22 mouse cellular contexts compared by ENCODE assay signal in genomic region chr9:32162792-32163191, GRCm38 (mm10). TPM values are rescaled to one million over a fixed set of nuclear protein-coding genes. Genes with fewer than 3 reads are reported as not detected.
DNase-seq lines count a peak whose midpoint lies in the region; ATAC-seq and TF ChIP-seq lines count a peak whose summit lies in the region.
"Had no signal": no experiment of that assay in that cellular context is flagged by ENCODE, and none has a peak within 500 bp of the region (broad histone marks: within the 10 kb centered on the region; RNA-seq: fewer than 3 reads in every experiment).

No protein-coding gene starts in this region.

- H3K9me3 ChIP-seq in MEL (replicated peaks; ENCODE audit: insufficient read depth, low read length) = no peaks in the 10 kb centered on the region
- no peaks in the 10 kb centered on the region for H3K9me3 ChIP-seq in liver, embryonic 12.5 days (replicated peaks)
- H3K9me3 ChIP-seq in liver, embryonic 16.5 days (replicated peaks; ENCODE audit: control insufficient read depth, low read length) = no peaks in the 10 kb centered on the region
- H3K9me3 ChIP-seq: embryonic facial prominence, embryonic 10.5 days; forebrain, embryonic 13.5 days; heart, embryonic 12.5 days; hindbrain, embryonic 12.5 days had no signal

- peak; percentile 89 for ATAC-seq in liver, embryonic 12.5 days
- peak; percentile 82 for ATAC-seq in liver, embryonic 16.5 days (ENCODE audit: low read depth)
- ATAC-seq: forebrain, embryonic 13.5 days; hindbrain, postnatal 0 days had no signal

- peak; percentile 80 for DNase-seq in MEL (ENCODE audit: low read depth, low spot score)
- DNase-seq in c-Kit-positive CD71-positive TER-119-positive erythroid progenitor cells, embryonic 14.5 days (ENCODE audit: low spot score) = peak; percentile 27
- DNase-seq in frontal cortex, postnatal 36 days (ENCODE audit: low spot score in 2 of 2) = no peak
- no peak for DNase-seq in adrenal gland, adult 18-20 months (ENCODE audit: low spot score in 2 of 2)
- no peak for DNase-seq in heart, adult 9 months (ENCODE audit: low spot score in 2 of 2)
- no peak for DNase-seq in frontal cortex, adult 2 months (ENCODE audit: extremely low spot score in 1 of 2, low spot score in 1 of 2)
- DNase-seq: adrenal gland, postnatal 14 days; cerebellum, adult 18-20 months; cerebellum, adult 9-11 months; cerebellum, postnatal 36 days; forebrain, postnatal 0 days; gastrocnemius, postnatal 10 days; heart, adult 18-20 months; heart, postnatal 36 days had no signal

- TF ChIP-seq EP300 in MEL (IDR thresholded peaks at IDR 0.05; ENCODE audit: low read depth in 1 of 2, low read length in 2 of 2) = peak; percentile 81 to 86

- no peak for TF ChIP-seq RAD21 in MEL (IDR thresholded peaks at IDR 0.05; ENCODE audit: low read depth, low read length)

- TF ChIP-seq CTCF in MEL (IDR thresholded peaks at IDR 0.05 in 2 of 3, conservative IDR thresholded peaks at IDR 0.05 in 1 of 3; ENCODE audit: control insufficient read depth in 1 of 3, insufficient read depth in 1 of 3, low read depth in 2 of 3, low read length in 3 of 3, poor library complexity in 1 of 3, severe bottlenecking in 1 of 3) = no peak

- peaks cover 0 to 6% of the 10 kb centered on the region in 2 experiments; a peak in 2 of 4 replicates for H3K4me1 ChIP-seq in MEL (ENCODE audit: control insufficient read depth in 1 of 2, insufficient read depth in 2 of 2, low read length in 2 of 2)
- H3K4me1 ChIP-seq in liver, embryonic 12.5 days = peaks cover 16% of the 10 kb centered on the region
- peaks cover 4% of the 10 kb centered on the region; the same call in 1 of the 2 replicates for H3K4me1 ChIP-seq in liver, embryonic 16.5 days (ENCODE audit: control insufficient read depth, low read depth, low read length)
- H3K4me1 ChIP-seq: embryonic facial prominence, embryonic 10.5 days; forebrain, embryonic 13.5 days; hindbrain, embryonic 12.5 days had no signal

- 28% methylated on average over 2 of the region's 2 CpGs for WGBS in liver, embryonic 12.5 days (ENCODE audit: insufficient replicate concordance)
- WGBS in liver, embryonic 16.5 days (ENCODE audit: insufficient replicate concordance) = 26% methylated on average over 2 of the region's 2 CpGs

- H3K9ac ChIP-seq in MEL (ENCODE audit: control insufficient read depth, low read depth, low read length, poor library complexity, severe bottlenecking) = no peak overlapping the region
- no peak overlapping the region for H3K9ac ChIP-seq in liver, embryonic 12.5 days
- no peak overlapping the region for H3K9ac ChIP-seq in liver, embryonic 16.5 days (ENCODE audit: low read depth, low read length)
- H3K9ac ChIP-seq: forebrain, embryonic 13.5 days; forebrain, postnatal 0 days; heart, embryonic 12.5 days; hindbrain, embryonic 12.5 days had no signal

- H3K27ac ChIP-seq in MEL (ENCODE audit: control insufficient read depth, low read depth, low read length) = no peak overlapping the region
- peak overlapping the region; percentile 27; the same call in 1 of the 2 replicates for H3K27ac ChIP-seq in liver, embryonic 12.5 days
- peak overlapping the region; percentile 71; the same call in 1 of the 2 replicates for H3K27ac ChIP-seq in liver, embryonic 16.5 days (ENCODE audit: low read length)
- H3K27ac ChIP-seq: embryonic facial prominence, embryonic 10.5 days; forebrain, embryonic 13.5 days; hindbrain, embryonic 12.5 days; hindbrain, postnatal 0 days had no signal

- TF ChIP-seq POLR2A in MEL (IDR thresholded peaks at IDR 0.05; ENCODE audit: control insufficient read depth in 1 of 2, insufficient read depth in 1 of 2, low read depth in 1 of 2, low read length in 2 of 2, poor library complexity in 1 of 2) = no peak

- H3K27me3 ChIP-seq in MEL (ENCODE audit: control insufficient read depth in 1 of 2, insufficient read depth in 2 of 2, low read length in 2 of 2) = no peaks in the 10 kb centered on the region
- H3K27me3 ChIP-seq in liver, embryonic 12.5 days (replicated peaks) = no peaks in the 10 kb centered on the region
- H3K27me3 ChIP-seq in liver, embryonic 16.5 days (ENCODE audit: control insufficient read depth, insufficient read depth, low read depth, low read length) = no peaks in the 10 kb centered on the region
- H3K27me3 ChIP-seq: CH12.LX; forebrain, embryonic 13.5 days; heart, embryonic 12.5 days; hindbrain, embryonic 12.5 days had no signal

- peaks cover 0 to 7% of the 10 kb centered on the region in 2 experiments; a peak in 2 of 4 replicates for H3K36me3 ChIP-seq in MEL (ENCODE audit: control insufficient read depth in 1 of 2, insufficient read depth in 2 of 2, low read length in 2 of 2)
- no peaks in the 10 kb centered on the region for H3K36me3 ChIP-seq in liver, embryonic 12.5 days
- H3K36me3 ChIP-seq in liver, embryonic 16.5 days (ENCODE audit: control insufficient read depth, insufficient read depth) = no peaks in the 10 kb centered on the region
- H3K36me3 ChIP-seq: hindbrain, embryonic 12.5 days had no signal

- H3K79me2 ChIP-seq in MEL (ENCODE audit: control insufficient read depth, insufficient read depth, low read length, poor library complexity) = no peaks in the 10 kb centered on the region

- H3K4me3 ChIP-seq in MEL (ENCODE audit: control insufficient read depth in 1 of 2, insufficient read depth in 1 of 2, low read depth in 2 of 2, low read length in 2 of 2) = no peak overlapping the region
- H3K4me3 ChIP-seq in liver, embryonic 12.5 days = no peak overlapping the region
- H3K4me3 ChIP-seq in liver, embryonic 16.5 days (ENCODE audit: low read depth, low read length) = no peak overlapping the region
- H3K4me3 ChIP-seq: embryonic facial prominence, embryonic 10.5 days; forebrain, embryonic 13.5 days; heart, embryonic 12.5 days; hindbrain, embryonic 12.5 days had no signal

- peak overlapping the region; percentile 17; the same call in 1 of the 2 replicates for H3K4me2 ChIP-seq in liver, embryonic 12.5 days
- H3K4me2 ChIP-seq in liver, embryonic 16.5 days (ENCODE audit: low read depth, low read length) = no peak overlapping the region
- H3K4me2 ChIP-seq: forebrain, embryonic 13.5 days; heart, embryonic 12.5 days; hindbrain, embryonic 12.5 days had no signal

TF ChIP-seq in MEL, 35 proteins besides CTCF, POLR2A, EP300 and RAD21 (continues in another document):
- TF ChIP-seq NRF1 (IDR thresholded peaks at IDR 0.05; ENCODE audit: insufficient read depth, low read depth, low read length, poor library complexity, severe bottlenecking) = no peak
- no peak for TF ChIP-seq MAZ (IDR thresholded peaks at IDR 0.05; ENCODE audit: low read depth, low read length)
- TF ChIP-seq ZKSCAN1 (IDR thresholded peaks at IDR 0.05; ENCODE audit: low read depth, low read length) = no peak
- no peak for TF ChIP-seq USF1 (IDR thresholded peaks at IDR 0.05; ENCODE audit: low read depth, low read length)
- TF ChIP-seq ETS1 (IDR thresholded peaks at IDR 0.05; ENCODE audit: low read depth, low read length) = peak; percentile 66
- TF ChIP-seq GABPA (IDR thresholded peaks at IDR 0.05; ENCODE audit: low read depth, low read length) = no peak
- TF ChIP-seq NELFE (IDR thresholded peaks at IDR 0.05; ENCODE audit: low read depth, low read length) = no peak
- TF ChIP-seq CHD1 (IDR thresholded peaks at IDR 0.05; ENCODE audit: low read depth, low read length) = no peak
- TF ChIP-seq CHD2 (IDR thresholded peaks at IDR 0.05; ENCODE audit: low read length) = no peak
- TF ChIP-seq MYC (IDR thresholded peaks at IDR 0.05; ENCODE audit: low read depth, low read length) = peak; percentile 77; the same call in 1 of the 2 replicates
- no peak for TF ChIP-seq ZNF384 (IDR thresholded peaks at IDR 0.05; ENCODE audit: low read depth, low read length)
- TF ChIP-seq TAL1 (IDR thresholded peaks at IDR 0.05; ENCODE audit: low read length) = no peak
- no peak for TF ChIP-seq E2F4 (IDR thresholded peaks at IDR 0.05; ENCODE audit: borderline replicate concordance, low read depth, low read length)
- TF ChIP-seq GATA1 (IDR thresholded peaks at IDR 0.05; ENCODE audit: low read depth, low read length) = peak; percentile 88
- no peak for TF ChIP-seq ZMIZ1 (IDR thresholded peaks at IDR 0.05; ENCODE audit: low read depth, low read length)
- TF ChIP-seq TBP (IDR thresholded peaks at IDR 0.05; ENCODE audit: low read depth, low read length) = no peak
- TF ChIP-seq ZC3H11A (IDR thresholded peaks at IDR 0.05; ENCODE audit: low read depth, low read length) = no peak
- peak; percentile 35; the same call in 1 of the 2 replicates for TF ChIP-seq MAX (IDR thresholded peaks at IDR 0.05; ENCODE audit: low read length)
- TF ChIP-seq TCF12 (IDR thresholded peaks at IDR 0.05; ENCODE audit: low read depth, low read length) = peak; percentile 86
- no peak for TF ChIP-seq MEF2A (IDR thresholded peaks at IDR 0.05; ENCODE audit: extremely low read depth, insufficient replicate concordance, low read depth, low read length, poor library complexity, severe bottlenecking)
- TF ChIP-seq HCFC1 (IDR thresholded peaks at IDR 0.05; ENCODE audit: low read depth, low read length) = no peak
- no peak for TF ChIP-seq SMC3 (IDR thresholded peaks at IDR 0.05; ENCODE audit: low read depth, low read length)
- TF ChIP-seq BHLHE40 (IDR thresholded peaks at IDR 0.05; ENCODE audit: borderline replicate concordance, low read depth, low read length) = peak; percentile 78
- no peak for TF ChIP-seq KAT2A (conservative IDR thresholded peaks at IDR 0.05; ENCODE audit: low read depth, low read length)
- peak; percentile 64 for TF ChIP-seq RCOR1 (IDR thresholded peaks at IDR 0.05; ENCODE audit: low read depth, low read length)
- TF ChIP-seq ELF1 (IDR thresholded peaks at IDR 0.05; ENCODE audit: low read depth, low read length) = no peak
- no peak for TF ChIP-seq MYB (IDR thresholded peaks at IDR 0.05; ENCODE audit: low read depth, low read length)
- TF ChIP-seq POLR2AphosphoS5 (IDR thresholded peaks at IDR 0.05; ENCODE audit: borderline replicate concordance, low read depth, low read length) = no peak
- TF ChIP-seq JUND (IDR thresholded peaks at IDR 0.05; ENCODE audit: low read depth, low read length) = no peak
- no peak for TF ChIP-seq USF2 (IDR thresholded peaks at IDR 0.05; ENCODE audit: borderline replicate concordance in 1 of 2, insufficient read depth in 1 of 2, low read depth in 1 of 2, low read length in 2 of 2)
- peak; percentile 26; the same call in 1 of the 2 replicates for TF ChIP-seq SIN3A (IDR thresholded peaks at IDR 0.05; ENCODE audit: low read length)

RNA-seq across cellular contexts. Expression of gene Arhgap32, which starts 46.9 kb away (rescaled TPM):
- 0.03 and 0.15 TPM in 2 replicates for total RNA-seq in MEL (2012; rRNA removed)
- polyA plus RNA-seq in MEL (2012; ENCODE audit: insufficient read depth in 1 of 2, insufficient read length in 2 of 2, low read depth in 1 of 2, low replicate concordance in 2 of 2, missing spikeins in 1 of 2) = under 1 TPM in 1 of 2 experiments, not detected in 1; 0.06 TPM
- polyA plus RNA-seq in liver, embryonic 12.5 days (2016; fragmentation: Nextera tagmentation; extraction: Ambion mirVana) = 0.56 and 0.80 TPM in 2 replicates
- 0.32 and 0.57 TPM in 2 replicates for polyA plus RNA-seq in liver, embryonic 16.5 days (2015; fragmentation: Nextera tagmentation; extraction: Ambion mirVana)
- 10 to 100 TPM; 55.3 to 74.8 TPM for total RNA-seq in adrenal gland, adult 18-20 months (2021)
- 47.5 and 54.9 TPM in 2 replicates for polyA plus RNA-seq in frontal cortex, adult 2 months (2012; rRNA removed)

Comparison
In these comparisons a context has a peak if more than half of its experiments do, and no peak if none do; other contexts are left out.
1. DNase-seq: peak in MEL (single experiment) and c-Kit-positive CD71-positive TER-119-positive erythroid progenitor cells, embryonic 14.5 days (single experiment); none in frontal cortex, postnatal 36 days (0 of 2), adrenal gland, adult 18-20 months (0 of 2), heart, adult 9 months (0 of 2) and frontal cortex, adult 2 months (0 of 2).
2. RNA of gene Arhgap32, which starts 46.9 kb away (polyA plus RNA-seq): 47.5 to 54.9 TPM in frontal cortex, adult 2 months; 0.56 to 0.80 TPM in liver, embryonic 12.5 days, 0.32 to 0.57 TPM in liver, embryonic 16.5 days and 0.06 TPM in MEL; every median in the first group is over 10 times any median in the second.